Mouse (Mus musculus) frontal cortex, postnatal 36 days (tissue): ENCODE measurements at regions not wholly inside any gene's neighbourhood (a gene's known extent, or its start where the extent isn't known, plus 50 kb on each side); places are given as distances from the start of the nearest gene placed in this dataset.
"Not testable (repeated sequence)": the region's sequence is repeated elsewhere in the genome, so short reads cannot be mapped to it uniquely, and the experiment has no call there.

Experiments used
- DNase-seq, 2 experiments: peaks; one replicate each; pipeline ENCODE4 v3.0.0; 2022; ENCODE audit warnings: low spot score in 2 of 2

DNA sequence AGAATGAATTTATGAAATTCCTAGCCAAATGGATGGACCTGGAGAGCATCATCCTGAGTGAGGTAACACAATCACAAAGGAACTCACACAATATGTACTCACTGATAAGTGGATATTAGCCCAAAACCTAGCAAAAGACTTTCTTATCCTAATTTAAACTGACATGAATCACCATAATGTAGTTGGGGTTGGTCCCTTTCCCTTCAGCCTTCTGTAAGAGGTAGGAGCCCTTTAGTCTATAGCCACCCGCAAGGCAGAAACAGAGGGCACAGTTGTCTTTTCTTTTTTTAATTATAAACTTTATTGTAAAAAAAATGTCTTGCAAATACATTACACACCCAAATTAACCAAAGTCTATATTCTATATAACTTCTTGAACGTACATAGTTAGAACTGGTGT, 81.3 kb downstream of the Ogfrl1 start:
- not testable (repeated sequence) for DNase-seq

DNA sequence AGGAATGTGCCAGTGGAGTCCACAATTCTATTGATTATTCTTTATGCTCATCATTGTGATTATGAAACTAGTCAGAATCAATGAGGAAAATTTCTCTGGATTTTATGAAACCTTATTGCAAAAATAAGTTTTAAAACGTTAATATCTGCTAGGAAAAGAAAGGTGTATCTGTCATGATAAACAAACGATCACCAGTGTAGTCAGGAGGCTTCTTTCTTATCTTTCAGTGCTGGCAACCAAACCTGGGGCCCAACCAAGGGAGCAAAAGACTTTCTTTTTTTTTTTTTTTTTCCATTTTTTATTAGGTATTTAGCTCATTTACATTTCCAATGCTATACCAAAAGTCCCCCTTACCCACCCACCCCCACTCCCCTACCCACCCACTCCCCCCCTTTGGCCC, 82.7 kb downstream of the Ogfrl1 start:
- DNase-seq = not testable (repeated sequence)

DNA sequence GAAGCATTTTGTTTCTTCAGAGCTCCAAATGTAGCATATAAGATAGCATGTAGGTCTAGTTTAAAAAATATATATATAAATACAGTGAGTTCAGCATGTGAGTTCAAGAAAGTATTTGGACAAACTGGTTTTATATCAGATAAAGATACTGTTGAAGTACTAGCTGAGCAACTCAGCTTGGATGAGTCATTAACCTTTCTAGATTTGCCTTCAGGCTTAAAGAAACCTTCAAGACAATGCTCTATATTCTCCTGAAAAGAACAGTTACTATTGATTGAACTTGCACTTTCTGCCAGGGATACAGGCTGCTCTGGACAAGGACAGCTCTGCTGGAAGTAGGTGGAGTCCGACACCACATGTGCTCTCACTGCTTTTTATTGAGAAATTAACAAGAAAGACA, 104.9 kb downstream of the Ogfrl1 start:
- DNase-seq = no peak

DNA sequence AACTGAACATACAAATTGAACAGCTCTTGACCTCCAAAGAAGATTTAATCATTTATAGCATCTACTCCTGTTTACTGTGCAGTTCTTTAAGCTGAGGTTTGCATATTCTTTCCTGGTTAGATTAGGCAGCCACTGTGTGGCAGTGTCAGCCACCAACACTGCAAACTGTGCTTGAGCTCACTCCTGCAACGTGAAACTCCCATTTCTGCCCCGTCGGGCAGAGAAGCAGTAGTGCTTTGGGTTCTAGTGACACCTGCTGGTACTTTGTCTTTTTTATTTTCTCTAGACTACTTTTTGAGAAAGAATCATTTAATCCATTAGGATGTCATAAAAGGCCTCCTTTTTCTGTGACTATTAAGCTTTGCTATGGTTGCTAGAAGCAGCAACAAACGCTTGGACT, 110.8 kb downstream of the Ogfrl1 start:
- DNase-seq = peak; percentile 21 to 72

DNA sequence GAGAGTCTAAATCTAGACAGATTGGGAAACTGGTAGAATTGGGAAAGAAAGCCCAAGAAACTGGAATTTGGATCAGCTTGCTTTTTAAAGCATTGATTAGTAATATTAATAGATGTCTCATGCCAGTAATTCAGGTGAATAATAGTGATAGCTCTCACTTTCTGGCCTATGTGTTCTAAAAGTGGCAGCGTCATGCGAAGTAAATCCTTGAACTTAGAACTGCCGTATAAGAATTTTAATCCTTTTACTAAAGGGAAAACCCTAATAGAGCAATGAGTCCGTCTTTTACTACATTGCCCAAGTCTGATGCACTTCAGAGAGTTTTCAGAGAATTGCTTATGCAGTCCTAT, 114.7 kb downstream of the Ogfrl1 start:
- no peak for DNase-seq

DNA sequence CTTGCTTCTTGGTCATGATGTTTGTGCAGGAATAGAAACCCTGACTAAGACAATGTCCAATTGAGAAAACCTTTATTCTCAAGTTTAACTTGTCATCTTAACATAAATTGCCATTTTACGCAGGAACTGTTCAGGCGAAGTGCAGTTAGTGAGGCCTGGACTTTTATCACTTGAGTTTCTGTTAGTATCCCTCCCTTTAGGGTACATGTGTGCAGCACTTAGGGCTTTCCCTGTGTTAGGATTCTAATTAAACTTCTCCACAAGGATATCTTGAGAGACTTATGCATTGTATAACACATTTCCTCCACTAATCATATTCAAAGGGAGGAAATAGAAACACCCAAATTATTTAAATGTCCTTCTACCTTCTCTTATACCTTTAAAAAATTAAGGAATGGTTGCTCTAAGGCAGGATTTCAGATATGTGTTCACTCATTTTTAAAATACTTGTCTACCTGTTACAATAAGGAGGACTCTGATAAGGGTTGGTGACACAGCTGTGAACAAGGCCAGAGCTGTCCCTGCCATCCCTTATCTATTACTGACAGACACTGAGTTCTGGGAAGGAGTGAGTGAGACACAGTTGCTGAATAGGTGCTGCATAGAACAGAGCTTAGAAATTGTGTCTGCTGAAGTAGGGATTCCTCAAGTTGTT, 115.2 kb downstream of the Ogfrl1 start:
- DNase-seq = no peak

DNA sequence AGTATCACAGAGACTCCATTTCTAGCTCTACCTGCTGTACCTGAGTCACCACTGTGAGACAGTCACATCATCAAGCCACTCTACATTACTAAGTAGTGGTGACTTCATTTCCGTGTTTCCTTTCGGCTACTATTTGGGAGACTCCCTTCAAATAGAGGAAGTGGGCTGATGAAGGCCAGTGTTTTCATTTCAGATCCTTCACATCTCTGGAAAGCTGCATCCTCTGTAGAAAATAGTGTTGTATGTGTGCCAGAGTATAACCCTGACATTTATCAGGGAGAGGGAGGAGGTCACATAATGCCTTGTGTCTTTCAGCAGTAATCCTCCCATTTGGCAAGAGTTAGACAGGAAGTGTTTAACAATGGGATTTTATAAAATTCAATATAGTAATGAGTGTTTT, 117.7 kb downstream of the Ogfrl1 start:
- DNase-seq = no peak

DNA sequence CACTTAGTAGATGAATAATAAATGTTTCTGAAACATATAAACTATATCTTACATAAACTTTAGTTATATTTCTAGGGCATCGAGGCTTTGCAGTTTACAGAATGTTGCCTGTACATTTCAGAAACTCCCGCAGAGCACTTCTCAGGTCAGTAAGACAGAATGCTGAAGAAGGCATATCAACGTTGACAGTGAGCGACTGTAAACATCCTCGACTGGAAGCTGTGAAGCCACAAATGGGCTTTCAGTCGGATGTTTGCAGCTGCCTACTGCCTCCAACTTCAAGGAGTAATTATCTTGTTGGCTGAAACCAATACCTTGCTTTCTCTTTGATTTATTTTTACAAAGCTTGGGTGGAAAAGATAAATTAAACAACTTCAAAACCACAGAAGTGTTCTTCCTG, 125.5 kb downstream of the Ogfrl1 start:
- DNase-seq = no peak

DNA sequence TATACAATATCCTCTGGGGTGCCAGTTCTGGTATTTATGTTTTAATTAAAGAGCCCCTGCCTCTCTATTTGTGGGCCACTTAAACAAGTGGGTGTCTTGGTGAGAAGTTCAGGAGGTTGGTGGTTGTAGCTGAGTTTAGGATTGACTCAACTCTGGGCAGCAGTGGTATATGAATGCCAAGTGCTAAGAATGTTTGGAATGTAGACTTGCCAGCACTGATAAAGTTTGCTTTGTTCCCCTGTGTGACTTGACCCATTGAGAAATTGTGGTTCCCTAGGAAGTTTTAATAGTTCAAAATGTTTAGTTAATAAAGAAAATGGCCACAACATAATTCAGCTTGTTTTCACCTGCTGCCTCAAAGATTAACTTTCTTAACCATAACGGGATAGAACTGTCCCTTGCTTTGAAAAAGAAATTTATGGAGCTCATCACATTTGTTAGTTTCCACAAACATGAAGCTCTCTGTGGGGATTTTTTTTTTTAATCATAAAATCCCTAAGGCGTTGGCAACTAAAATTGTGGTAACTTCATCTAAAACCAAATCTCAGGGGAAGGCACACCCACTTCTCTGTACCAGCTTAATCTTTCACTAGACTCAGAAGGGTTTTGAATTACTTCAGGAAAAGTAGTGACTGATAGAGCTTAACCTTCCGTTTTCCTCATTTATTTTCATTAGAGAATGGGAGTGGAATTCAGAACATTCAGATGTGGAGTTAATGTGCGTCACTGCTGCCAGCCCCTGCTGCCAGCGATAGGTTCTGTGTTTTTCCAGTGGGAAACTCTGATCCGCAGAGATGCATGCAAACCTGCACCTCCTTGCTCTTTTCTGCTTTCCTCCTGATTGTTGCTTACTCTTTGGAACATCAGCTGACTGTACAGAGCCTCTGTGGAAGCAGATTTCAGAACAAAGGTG, 126.4 kb downstream of the Ogfrl1 start:
- no peak for DNase-seq

DNA sequence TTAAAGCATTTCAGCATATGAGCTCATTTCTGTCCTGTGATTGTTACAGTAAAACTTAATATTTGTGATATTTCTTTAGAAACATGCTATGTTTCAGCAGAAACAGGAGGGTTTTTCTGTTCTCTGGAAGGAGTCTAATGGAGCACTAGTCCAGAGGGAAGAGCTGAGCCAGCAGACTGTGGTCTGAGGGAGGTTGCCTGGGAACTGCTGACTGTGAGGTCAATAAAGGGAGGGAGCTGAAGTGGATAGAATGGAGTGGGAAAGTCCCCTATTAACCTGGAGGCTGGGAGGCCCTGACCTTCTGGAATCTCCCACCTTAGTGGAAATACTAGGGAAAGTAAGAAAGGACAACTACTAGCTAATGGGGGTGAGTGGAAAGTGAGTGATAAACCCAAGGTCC, 129.5 kb downstream of the Ogfrl1 start:
- no peak for DNase-seq

DNA sequence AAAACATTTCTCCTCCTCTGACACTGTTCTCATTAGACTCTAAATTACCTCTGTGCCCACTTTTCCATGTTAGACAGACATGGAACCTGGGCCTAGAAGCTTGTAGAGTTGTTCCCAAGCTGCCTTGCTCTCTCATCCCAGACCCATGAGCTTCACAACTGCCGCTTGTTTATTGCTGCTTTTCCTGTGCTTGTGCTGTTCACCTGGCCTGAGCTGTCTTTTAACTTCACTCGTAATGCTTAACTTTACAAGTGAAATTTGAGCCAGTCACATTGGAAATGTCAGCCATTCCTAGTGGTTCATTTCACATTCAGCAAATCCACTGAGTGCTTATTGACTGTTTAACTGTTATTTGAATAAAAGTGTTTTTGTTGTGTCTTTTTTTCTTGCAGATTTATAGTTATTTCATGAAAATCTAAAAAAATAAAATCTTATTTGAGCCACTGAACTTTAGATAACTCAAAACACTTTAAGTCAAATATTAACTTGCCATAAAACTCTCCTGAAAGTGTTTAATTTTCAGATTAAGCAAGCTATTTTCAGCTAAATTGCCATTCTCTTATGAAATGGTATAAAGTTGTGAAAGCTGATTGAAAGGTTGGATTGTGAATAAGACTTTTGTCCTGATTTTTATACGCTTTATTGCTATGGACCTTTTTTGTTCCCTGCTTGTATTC, 131.9 kb downstream of the Ogfrl1 start:
- no peak for DNase-seq

DNA sequence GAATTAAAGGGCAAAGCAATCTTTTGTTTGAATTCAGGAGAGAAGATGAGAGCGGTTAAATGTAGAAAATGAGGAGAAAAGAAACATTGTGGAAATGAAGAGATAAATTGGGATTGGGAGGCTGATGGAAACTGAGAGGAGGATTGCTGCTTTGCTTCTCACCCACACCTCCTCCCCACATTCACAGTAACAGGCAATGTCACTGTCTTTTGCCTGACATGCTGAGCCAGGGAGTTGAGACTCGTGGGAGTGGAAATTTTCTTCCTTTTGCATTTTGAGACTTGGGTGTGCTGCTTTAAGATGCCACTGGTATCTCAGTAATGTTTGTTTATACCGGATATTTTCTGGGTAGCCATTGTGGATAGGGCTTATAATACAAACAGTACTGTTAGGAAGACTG, 133.3 kb downstream of the Ogfrl1 start:
- DNase-seq = peak; percentile 20 to 40

DNA sequence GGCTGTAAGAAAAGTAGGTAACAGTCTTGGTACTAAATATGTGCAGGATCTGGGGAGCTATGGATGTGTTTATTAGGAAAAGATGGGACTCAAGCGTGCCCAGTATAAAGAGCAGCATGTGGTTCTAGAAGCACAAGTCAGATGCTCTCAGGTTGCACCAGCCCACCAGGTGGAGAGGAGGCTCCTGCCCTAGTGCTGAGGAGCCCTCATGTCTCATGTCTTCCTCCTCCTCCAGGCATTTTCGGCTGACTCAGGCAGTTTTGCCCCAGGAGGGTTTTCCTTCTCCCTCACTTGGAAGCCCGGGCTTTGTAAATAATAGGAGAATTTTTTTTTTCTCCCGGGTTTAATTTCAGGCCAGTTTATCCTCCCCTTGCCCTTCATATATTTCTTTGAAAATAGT, 133.8 kb downstream of the Ogfrl1 start:
- DNase-seq = no peak

DNA sequence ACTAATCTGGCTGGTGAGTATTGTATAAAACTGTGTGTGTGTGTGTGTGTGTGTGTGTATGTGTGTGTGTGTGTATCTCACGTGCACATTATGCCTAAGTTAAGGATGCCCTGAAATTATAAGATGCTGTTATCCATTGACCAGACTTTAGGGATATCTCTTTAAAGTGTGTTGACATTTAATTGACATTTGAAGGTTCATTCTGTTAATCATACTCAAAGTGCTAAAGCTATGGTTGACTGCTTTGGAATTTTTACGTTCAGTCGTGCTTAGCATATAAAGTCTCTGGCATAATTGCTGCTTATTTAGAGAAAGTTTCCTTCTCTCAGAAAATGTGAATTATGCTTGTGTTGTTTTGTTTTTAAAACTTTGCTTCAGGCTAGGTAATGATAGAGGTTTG, 135.9 kb downstream of the Ogfrl1 start:
- no peak for DNase-seq

DNA sequence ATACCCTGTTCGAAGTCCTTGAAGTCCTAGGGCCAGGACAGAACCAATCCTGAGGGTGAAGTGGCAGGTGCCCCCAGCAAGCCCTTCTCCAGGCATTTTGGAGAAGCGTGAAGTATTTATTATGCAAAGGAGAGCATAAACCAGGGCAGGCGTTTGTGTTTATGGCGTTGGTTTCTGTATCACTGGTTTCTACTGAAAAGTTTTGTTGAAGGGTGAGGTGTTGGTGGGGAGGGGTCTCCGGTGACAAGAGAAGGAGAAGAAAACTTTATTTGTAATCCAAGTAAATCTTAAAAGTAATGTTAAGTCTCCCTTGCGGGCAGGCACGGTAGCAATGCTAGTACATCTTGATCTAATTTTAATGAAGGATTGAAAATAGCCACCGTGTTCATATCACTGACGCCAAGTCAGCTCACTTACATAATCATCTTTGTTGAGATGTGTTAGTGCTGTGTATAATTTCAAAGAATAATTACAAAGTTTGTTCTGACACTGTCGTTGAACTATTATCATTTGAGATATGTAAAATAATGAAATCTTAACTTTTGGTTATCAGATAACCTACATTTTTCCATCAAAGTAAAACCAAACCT, 140.2 kb downstream of the Ogfrl1 start:
- no peak for DNase-seq

DNA sequence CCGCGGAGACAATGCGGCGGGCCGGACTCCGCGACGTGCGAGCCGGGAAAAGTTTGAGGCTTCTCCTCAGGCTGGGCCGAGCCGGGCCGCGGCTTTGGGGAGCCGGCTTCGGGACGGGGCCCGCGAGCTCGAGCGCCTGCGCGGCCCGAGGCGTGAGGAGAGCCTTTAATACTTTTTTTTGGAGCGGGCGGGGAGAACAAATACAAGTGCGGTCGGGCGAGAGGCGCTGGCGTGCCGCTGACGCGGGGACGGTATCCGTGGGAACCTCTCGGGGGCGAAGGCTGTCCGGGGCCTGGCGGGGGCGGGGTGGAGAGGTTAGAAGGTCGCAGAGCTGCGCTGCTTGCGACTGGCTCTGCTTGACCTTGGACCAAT, 141.0 kb downstream of the Ogfrl1 start:
- peak; percentile 65 to 73 for DNase-seq

DNA sequence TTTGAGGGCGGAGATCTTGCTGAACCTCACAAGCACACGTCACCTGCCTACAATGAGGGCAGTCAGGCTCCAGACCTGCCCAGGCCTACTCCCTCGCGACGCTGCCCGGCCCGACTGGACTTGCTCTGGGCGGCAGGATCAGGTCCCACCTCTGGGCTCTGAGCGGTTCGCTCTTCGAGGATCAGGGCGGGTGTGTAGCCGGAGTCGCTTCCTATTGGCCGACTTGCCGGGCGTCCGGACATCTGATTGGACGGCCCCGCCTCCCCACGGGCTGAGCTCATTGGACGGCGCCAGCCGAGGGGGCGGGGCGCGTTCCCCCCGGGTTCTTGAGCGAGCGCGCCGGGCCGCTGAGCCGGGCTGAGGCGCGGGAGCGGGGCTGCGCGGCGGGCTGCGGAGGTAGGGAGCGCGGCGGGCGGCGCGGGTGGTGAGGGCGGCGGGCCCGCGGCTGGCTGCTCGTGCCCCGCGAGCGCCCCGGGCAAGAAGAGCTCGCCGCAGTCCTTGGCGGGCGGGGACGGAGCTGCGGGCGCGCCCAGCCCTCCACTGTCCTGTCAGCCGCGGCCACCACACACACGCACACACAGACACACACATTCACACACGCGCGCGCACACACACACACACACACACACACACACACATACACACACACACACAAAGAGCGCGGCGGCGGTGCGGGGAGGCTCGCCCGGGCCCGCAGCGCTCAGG, 141.5 kb downstream of the Ogfrl1 start:
- DNase-seq = peak; percentile 92 to 96

DNA sequence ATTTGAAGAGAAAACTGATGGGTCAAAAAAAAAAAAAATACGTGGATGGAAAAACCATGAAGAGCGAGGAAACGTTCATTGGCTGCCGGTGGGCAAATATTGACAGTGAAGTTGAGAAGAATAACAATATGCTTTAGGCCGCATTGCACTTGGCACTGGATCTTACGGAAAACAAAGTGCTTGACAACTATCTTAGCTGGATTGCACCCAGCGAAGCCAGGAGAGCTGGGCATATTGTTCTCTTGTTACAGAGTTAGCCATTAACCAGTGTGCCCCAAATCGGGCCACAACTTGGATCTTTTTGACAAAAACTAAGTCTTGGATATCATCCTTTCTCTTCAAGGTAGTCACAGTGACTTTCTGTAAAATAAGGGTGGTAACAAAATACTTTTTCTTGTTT, 143.3 kb downstream of the Ogfrl1 start:
- no peak for DNase-seq

DNA sequence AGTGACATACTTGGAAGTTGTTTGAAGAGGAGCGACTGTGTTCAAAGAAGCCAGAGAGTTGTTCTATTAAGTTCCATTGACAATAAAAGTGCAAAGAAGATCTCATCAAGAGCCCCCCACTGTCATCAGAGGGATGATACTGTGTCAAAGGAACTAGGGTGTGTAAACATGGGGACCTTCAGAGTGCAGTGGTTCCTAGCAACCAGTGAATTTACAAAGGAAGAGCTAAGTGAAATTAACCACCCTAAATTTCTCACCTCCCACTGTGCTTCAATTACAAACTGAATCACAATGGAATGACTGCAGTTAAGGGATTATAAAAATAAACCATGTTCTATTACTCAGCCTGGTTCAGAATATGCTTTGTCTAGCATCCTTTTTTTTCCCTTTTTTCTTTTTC, 129.5 kb upstream of the 4933415F23Rik start:
- DNase-seq = peak; percentile 13 to 19

DNA sequence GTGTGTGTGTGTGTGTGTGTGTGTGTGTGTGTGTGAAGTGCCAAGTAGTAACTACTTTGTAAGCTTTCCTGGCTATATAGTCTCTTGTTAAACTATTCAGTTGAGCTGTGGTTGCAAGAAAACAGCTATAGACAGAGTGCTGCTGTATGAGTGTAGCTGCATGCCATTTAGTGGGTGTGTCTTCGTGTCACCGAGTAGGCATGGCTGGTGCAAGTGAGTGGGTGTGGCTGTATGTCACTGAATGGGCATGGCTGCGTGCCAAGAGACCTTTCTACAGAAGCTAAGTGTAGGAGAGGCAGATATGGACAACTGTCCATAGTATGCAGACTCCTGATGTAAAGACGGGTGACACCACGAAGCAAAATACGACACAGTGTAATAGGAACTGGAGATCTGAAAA, 126.4 kb upstream of the 4933415F23Rik start:
- DNase-seq = no peak

DNA sequence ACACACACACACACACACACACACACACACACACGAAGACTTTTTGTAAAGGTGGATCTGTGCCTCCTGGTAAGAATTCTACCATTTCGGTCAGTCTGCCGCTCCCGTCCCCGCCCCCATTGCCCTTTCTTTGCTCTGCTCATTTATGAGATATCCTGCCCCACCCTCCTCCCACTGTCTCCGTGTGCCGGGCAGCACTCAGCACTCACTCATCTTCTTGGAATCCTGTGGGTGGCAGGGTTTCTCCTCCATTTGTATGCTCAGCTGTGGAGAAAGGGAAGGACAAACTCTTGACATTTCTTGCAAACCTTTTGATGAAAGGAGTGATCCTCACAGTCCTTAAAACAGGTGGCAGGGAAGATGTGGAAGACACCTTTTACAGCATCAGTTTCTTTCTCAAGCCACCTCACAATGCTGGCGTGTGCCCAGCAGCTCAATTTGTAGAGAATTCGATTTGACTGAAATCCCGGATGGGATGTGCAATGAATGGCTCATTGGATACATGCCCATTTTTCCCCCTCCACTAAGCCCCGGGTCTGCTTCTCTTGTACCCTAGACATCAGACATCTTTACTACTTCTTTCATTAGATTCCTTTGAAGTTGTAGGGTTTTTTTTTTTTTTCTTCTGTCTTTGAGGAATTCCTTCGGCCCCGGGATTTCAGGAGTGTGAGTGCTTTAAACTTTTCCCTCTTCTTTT, 112.6 kb upstream of the 4933415F23Rik start:
- peak; percentile 4 to 9 for DNase-seq
